Mouse (Mus musculus): Measurements from ENCODE around the gene Opa3. TPM values are rescaled to one million over a fixed set of nuclear protein-coding genes. Genes with fewer than 3 reads are reported as not detected.

Gene Opa3
- total and polyA plus RNA-seq, 3 experiments, result 9.4 to 21.2 (median 11.9) TPM

GRCm38 (mm10) chr7:19269721-19270441 lies 41.7 kb downstream of the Opa3 start:
- no peaks in the 10 kb centered on the region for H3K27me3 ChIP-seq (replicated peaks)
- peaks cover 16 to 20% of the 10 kb centered on the region in 2 experiments for H3K36me3 ChIP-seq (replicated peaks in 1 of 2; ENCODE audit: control insufficient read depth in 1 of 2, insufficient read depth in 1 of 2, low read length in 1 of 2)
- H3K79me2 ChIP-seq (replicated peaks; ENCODE audit: control insufficient read depth, extremely low read depth, insufficient read depth, poor library complexity, severe bottlenecking), result peaks cover 56% of the 10 kb centered on the region
- H3K9ac ChIP-seq (ENCODE audit: insufficient read depth, low read depth), result peak overlapping the region; percentile 91
- peak overlapping the region; percentile 59 for H3K4me2 ChIP-seq (ENCODE audit: insufficient read depth, low read depth, poor library complexity, severe bottlenecking)
- H3K9me3 ChIP-seq (replicated peaks; ENCODE audit: low read length), result no peaks in the 10 kb centered on the region
- in situ Hi-C loops (cut with MboI; ENCODE audit: low pct_ligation_motif_present, low pct_unique_long_range_greater_than_20kb, low sequenced_read_pairs), result loop anchor here (5.0 kb wide), 1 partner anchor 38 kb away; no protein-coding TSS in a partner anchor
- peak overlapping the region; percentile 89 for H3K27ac ChIP-seq (ENCODE audit: insufficient read depth, low read depth)
- TF ChIP-seq MAZ (IDR thresholded peaks at IDR 0.05; ENCODE audit: low read depth, low read length), result peak; percentile 97
- no peak for TF ChIP-seq ZNF384 (IDR thresholded peaks at IDR 0.05; ENCODE audit: low read depth, low read length)
- TF ChIP-seq MXI1 (IDR thresholded peaks at IDR 0.05; ENCODE audit: low read depth, low read length), result no peak; the same call in 1 of the 2 replicates
- no peak for TF ChIP-seq CTCF (conservative IDR thresholded peaks at IDR 0.05 in 1 of 2, IDR thresholded peaks at IDR 0.05 in 1 of 2; ENCODE audit: low read depth in 2 of 2, low read length in 2 of 2)
- 0 out of 2 replicates have a peak, but pooled peaks have one; percentile 15 for TF ChIP-seq ZMIZ1 (IDR thresholded peaks at IDR 0.05; ENCODE audit: low read depth, low read length)
- no peak for TF ChIP-seq NRF1 (IDR thresholded peaks at IDR 0.05; ENCODE audit: low read depth, low read length)
- no peak for TF ChIP-seq GABPA (IDR thresholded peaks at IDR 0.05; ENCODE audit: insufficient replicate concordance, low read depth, low read length)
- TF ChIP-seq JUN (IDR thresholded peaks at IDR 0.05; ENCODE audit: insufficient read depth, low read depth, low read length), result no peak
- peak; percentile 77 for TF ChIP-seq CHD2 (IDR thresholded peaks at IDR 0.05; ENCODE audit: low read length)
- TF ChIP-seq MEF2A (IDR thresholded peaks at IDR 0.05; ENCODE audit: borderline replicate concordance, low read depth, low read length), result no peak
- no peak for TF ChIP-seq ZC3H11A (IDR thresholded peaks at IDR 0.05; ENCODE audit: low read depth, low read length)
- TF ChIP-seq RAD21 (IDR thresholded peaks at IDR 0.05; ENCODE audit: low read depth, low read length), result no peak
- peak; percentile 24 for TF ChIP-seq ETS1 (conservative IDR thresholded peaks at IDR 0.05; ENCODE audit: low read depth, low read length)
- 0 out of 2 replicates have a peak, but pooled peaks have one; percentile 6 for TF ChIP-seq IRF4 (IDR thresholded peaks at IDR 0.05; ENCODE audit: low read depth, low read length)
- no peak; the same call in 1 of the 2 replicates for TF ChIP-seq CHD1 (IDR thresholded peaks at IDR 0.05; ENCODE audit: low read depth, low read length)
- no peak for TF ChIP-seq JUND (conservative IDR thresholded peaks at IDR 0.05; ENCODE audit: low read depth, low read length)
- peak; percentile 35; the same call in 1 of the 2 replicates for TF ChIP-seq MAX (IDR thresholded peaks at IDR 0.05; ENCODE audit: low read length)
- TF ChIP-seq E2F4 (IDR thresholded peaks at IDR 0.05; ENCODE audit: insufficient replicate concordance, low read depth, low read length), result no peak
- TF ChIP-seq POLR2AphosphoS2 (IDR thresholded peaks at IDR 0.05; ENCODE audit: low read depth, low read length), result no peak
- TF ChIP-seq EP300 (IDR thresholded peaks at IDR 0.05; ENCODE audit: low read length), result no peak
- no peak for TF ChIP-seq RCOR1 (conservative IDR thresholded peaks at IDR 0.05; ENCODE audit: low read depth, low read length)
- TF ChIP-seq POLR2A (IDR thresholded peaks at IDR 0.05; ENCODE audit: low read depth, low read length), result peak; percentile 37; the same call in 1 of the 2 replicates
- TF ChIP-seq UBTF (IDR thresholded peaks at IDR 0.05; ENCODE audit: low read depth, low read length), result no peak
- peak; percentile 29; the same call in 1 of the 2 replicates for TF ChIP-seq BHLHE40 (IDR thresholded peaks at IDR 0.05; ENCODE audit: low read depth, low read length)
- TF ChIP-seq TCF12 (IDR thresholded peaks at IDR 0.05; ENCODE audit: low read depth, low read length), result peak; percentile 6; the same call in 1 of the 2 replicates
- peak; percentile 71; the same call in 1 of the 2 replicates for TF ChIP-seq MYC (IDR thresholded peaks at IDR 0.05; ENCODE audit: low read depth, low read length)
- no peak for TF ChIP-seq USF2 (conservative IDR thresholded peaks at IDR 0.05; ENCODE audit: low read depth, low read length)
- TF ChIP-seq SIN3A (IDR thresholded peaks at IDR 0.05; ENCODE audit: low read length), result peak; percentile 73
- TF ChIP-seq ZKSCAN1 (IDR thresholded peaks at IDR 0.05; ENCODE audit: borderline replicate concordance, low read depth, low read length), result no peak
- 0 out of 2 replicates have a peak, but pooled peaks have one; percentile 34 for TF ChIP-seq KAT2A (IDR thresholded peaks at IDR 0.05; ENCODE audit: insufficient replicate concordance, low read length)
- no peak for TF ChIP-seq PAX5 (IDR thresholded peaks at IDR 0.05; ENCODE audit: low read length)
- TF ChIP-seq HCFC1 (IDR thresholded peaks at IDR 0.05; ENCODE audit: low read depth, low read length), result peak; percentile 38
- TF ChIP-seq MAFK (IDR thresholded peaks at IDR 0.05; ENCODE audit: insufficient replicate concordance, low read length), result no peak
- peak; percentile 51; the same call in 1 of the 2 replicates for TF ChIP-seq TBP (conservative IDR thresholded peaks at IDR 0.05; ENCODE audit: low read depth, low read length)
- TF ChIP-seq USF1 (IDR thresholded peaks at IDR 0.05; ENCODE audit: low read depth, low read length), result no peak
- 0 out of 2 replicates have a peak, but pooled peaks have one; percentile 14 for TF ChIP-seq NELFE (IDR thresholded peaks at IDR 0.05; ENCODE audit: low read depth, low read length)
- TF ChIP-seq ELF1 (IDR thresholded peaks at IDR 0.05; ENCODE audit: low read depth, low read length), result peak; percentile 54; the same call in 1 of the 2 replicates
- no peak for TF ChIP-seq SMC3 (IDR thresholded peaks at IDR 0.05; ENCODE audit: low read depth, low read length)
- dilution Hi-C loops (cut with MboI; ENCODE audit: extremely low pct_ligation_motif_present, extremely low pct_unique_long_range_greater_than_20kb, low sequenced_read_pairs), result no loop called here
- H3K4me3 ChIP-seq (replicated peaks in 1 of 3; ENCODE audit: low read depth in 2 of 3, low read length in 2 of 3, poor library complexity in 1 of 3), result peak overlapping the region; percentile 71 to 95 (median 94)
- peak; percentile 92 for DNase-seq (ENCODE audit: extremely low read depth)
- peaks cover 24 to 49% of the 10 kb centered on the region in 2 experiments for H3K4me1 ChIP-seq (ENCODE audit: control insufficient read depth in 1 of 2, insufficient read depth in 2 of 2)
